Mouse (Mus musculus) heart, postnatal 36 days (tissue): ENCODE measurements at regions not wholly inside any gene's neighbourhood (a gene's known extent, or its start where the extent isn't known, plus 50 kb on each side); places are given as distances from the start of the nearest gene placed in this dataset.

Experiments used
- DNase-seq, 2 experiments: peaks; one replicate each; pipeline ENCODE4 v3.0.0; 2021 to 2022
- intact Hi-C: fragments of 180-260 bp; cut with DNase I; formaldehyde crosslinking; loops from one replicate; pipeline ENCODE4 v1.15.1; 2025

- intact Hi-C loops, result no loop called here
- DNase-seq, result no peak
Observed at GRCm38 (mm10) chr1:105083551-105084103, 272.9 kb downstream of the Rnf152 start.

GRCm38 (mm10) chr1:105082823-105083550 lies 273.5 kb downstream of the Rnf152 start:
- intact Hi-C loops, result no loop called here
- DNase-seq, result no peak

GRCm38 (mm10) chr1:105081942-105082341 lies 274.6 kb downstream of the Rnf152 start:
- DNase-seq, result no peak

DNA sequence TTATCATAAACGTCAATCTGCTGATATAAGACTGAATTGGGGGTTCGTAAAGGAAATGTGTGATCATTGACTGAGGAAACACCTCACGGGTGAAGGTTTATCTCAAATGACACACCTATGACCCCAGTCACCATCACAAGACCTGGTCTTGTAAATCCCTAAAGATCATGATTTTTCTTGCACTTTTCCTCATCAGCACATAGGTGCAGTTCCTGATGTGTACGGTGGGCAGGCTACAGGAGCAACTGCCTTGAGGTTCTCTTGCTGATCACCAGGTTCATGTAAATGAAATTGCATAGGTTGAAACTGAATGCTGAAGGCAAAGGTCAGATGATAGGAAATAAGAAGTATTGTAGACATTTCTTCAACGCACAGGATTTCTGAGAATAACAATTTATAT lies 277.1 kb downstream of the Rnf152 start:
- DNase-seq, result no peak

More at GRCm38 (mm10) chr1:105081942-105082341, 274.6 kb downstream of the Rnf152 start:
- intact Hi-C loops, result no loop called here

DNA sequence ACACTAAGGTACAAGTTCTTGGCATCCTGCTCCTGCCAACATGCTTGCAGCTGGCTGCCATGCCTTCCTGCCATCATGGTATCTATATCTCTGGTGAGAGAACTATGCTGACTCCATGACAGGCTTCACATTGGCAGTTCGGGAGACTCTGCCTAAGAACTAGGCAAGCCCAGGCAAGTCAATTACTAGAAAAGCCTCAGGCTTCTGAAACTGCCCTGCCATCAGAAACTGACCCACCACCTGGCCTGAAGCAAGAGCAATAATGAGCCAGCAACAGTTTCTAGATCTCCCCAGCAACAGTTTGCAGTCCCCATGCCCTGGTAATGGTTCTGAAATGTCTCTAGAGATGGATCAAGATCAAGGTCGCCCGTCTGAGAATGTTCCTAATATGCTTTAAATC lies 280.8 kb downstream of the Rnf152 start:
- DNase-seq, result no peak
- intact Hi-C loops, result no loop called here

More for the DNA sequence above, 277.1 kb downstream of the Rnf152 start:
- intact Hi-C loops, result no loop called here

DNA sequence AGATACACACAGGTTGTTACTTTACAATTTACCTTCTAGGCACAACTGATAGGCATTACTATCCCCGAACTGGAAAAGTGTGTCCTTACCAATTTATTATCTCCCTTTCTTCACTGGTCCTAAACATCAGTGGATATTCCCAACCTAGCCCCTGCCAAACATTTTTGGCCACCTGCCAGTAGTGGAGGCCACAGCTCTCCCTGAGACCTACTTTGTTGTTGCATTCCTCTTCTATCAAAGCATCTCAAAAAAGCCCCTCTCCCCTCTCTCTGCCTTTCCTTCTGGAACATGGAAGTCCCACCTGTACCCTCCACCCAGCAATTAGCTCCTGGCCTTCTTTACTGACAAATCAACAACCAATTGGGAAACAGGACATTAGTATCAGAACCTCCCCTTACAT lies 282.2 kb downstream of the Rnf152 start:
- DNase-seq, result no peak

GRCm38 (mm10) chr1:105070661-105071455 lies 285.7 kb downstream of the Rnf152 start:
- intact Hi-C loops, result no loop called here
- DNase-seq, result no peak

More for the DNA sequence above, 282.2 kb downstream of the Rnf152 start:
- intact Hi-C loops, result no loop called here

GRCm38 (mm10) chr1:105067902-105068301 lies 288.6 kb downstream of the Rnf152 start:
- no peak for DNase-seq
- intact Hi-C loops, result no loop called here

- intact Hi-C loops, result no loop called here
- no peak for DNase-seq
Observed at GRCm38 (mm10) chr1:105067049-105067795, 289.3 kb downstream of the Rnf152 start.

DNA sequence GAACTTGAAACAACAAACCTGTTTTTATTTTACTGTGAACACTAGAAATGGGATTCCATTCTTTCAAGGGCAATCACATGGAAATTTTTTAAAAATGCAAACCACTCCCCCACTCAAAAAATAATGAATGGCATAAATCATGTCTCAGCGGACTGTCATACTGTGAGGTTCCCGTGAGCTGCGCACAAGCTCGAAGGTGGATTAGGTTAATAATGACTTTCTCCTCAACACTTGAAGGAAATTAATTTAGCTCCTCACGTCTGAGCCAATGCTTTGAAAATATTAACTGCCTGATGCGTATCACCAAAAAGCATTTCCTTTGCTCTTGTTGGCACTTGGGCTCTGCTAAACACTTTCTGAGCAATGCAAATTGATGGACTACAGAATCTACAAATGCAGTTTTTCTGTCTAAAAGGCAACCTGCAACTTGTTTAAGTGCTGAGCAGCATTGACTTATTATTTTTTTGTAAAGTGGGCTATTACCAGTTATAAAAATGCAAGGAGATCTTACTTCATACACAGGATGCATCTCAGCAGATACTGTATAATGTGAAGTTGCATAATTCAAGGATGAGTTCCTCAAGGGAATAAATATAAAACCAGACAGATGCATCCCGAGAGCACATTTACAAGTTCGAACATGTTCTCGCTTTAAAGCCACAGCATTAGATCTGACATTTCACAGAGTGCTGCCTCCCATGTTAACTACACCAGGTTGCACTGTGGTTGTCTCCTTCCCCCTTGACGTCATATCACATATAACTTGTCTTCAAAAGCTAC lies 282.4 kb downstream of the Cdh20 start:
- intact Hi-C loops, result no loop called here
- DNase-seq, result no peak
